Mouse (Mus musculus) lung, embryonic 16.5 days (tissue): ENCODE measurements around the gene Hist1h4i. TPM values are rescaled to one million over a fixed set of nuclear protein-coding genes. Genes with fewer than 3 reads are reported as not detected.
"Not testable (repeated sequence)": the region's sequence is repeated elsewhere in the genome, so short reads cannot be mapped to it uniquely, and the experiment has no call there.

Experiments used
- ATAC-seq: fragments of 200-750 bp; cut with Nextera tagmentation; 2 replicates; pipeline ENCODE4 v1.8.0; 2017; ENCODE audit warnings: low read depth, mild to moderate bottlenecking, moderate library complexity
- H3K27ac ChIP-seq: fragments of 300-500 bp; sonication (generic); 2 replicates; pipeline ENCODE4 v1.5.1; 2014; ENCODE audit warnings: mild to moderate bottlenecking, control low read depth, low read length
- H3K27me3 ChIP-seq: fragments of 300-500 bp; sonication (generic); 2 replicates; pipeline ENCODE4 v1.6.1; 2014; ENCODE audit warnings: low read depth, low read length, mixed read lengths; ENCODE audit not compliant: control insufficient read depth, insufficient read depth
- H3K36me3 ChIP-seq: fragments of 300-500 bp; sonication (generic); 2 replicates; pipeline ENCODE4 v1.6.1; 2014; ENCODE audit warnings: low read length; ENCODE audit not compliant: control insufficient read depth, insufficient read depth
- H3K4me1 ChIP-seq: fragments of 300-500 bp; sonication (generic); replicated peaks from 2 replicates; pipeline ENCODE4 v1.6.1; 2014; ENCODE audit warnings: low read length, mixed read lengths; ENCODE audit not compliant: control insufficient read depth, insufficient read depth
- H3K4me2 ChIP-seq: fragments of 300-500 bp; sonication (generic); 2 replicates; pipeline ENCODE4 v1.6.1; 2014; ENCODE audit warnings: low read depth, low read length, control low read depth
- H3K4me3 ChIP-seq: fragments of 300-500 bp; sonication (generic); 2 replicates; pipeline ENCODE4 v1.5.1; 2014; ENCODE audit warnings: mild to moderate bottlenecking, low read length, control low read depth
- H3K9ac ChIP-seq: fragments of 300-500 bp; sonication (generic); 2 replicates; pipeline ENCODE4 v1.6.1; 2014; ENCODE audit warnings: low read length, control low read depth
- H3K9me3 ChIP-seq: fragments of 300-500 bp; sonication (generic); 2 replicates; pipeline ENCODE4 v1.6.1; 2016; ENCODE audit warnings: low read length; ENCODE audit not compliant: control insufficient read depth
- WGBS: fragments of 180-500 bp; shearing (Covaris S2); extraction: QIAGEN DNeasy Blood & Tissue Kit; methylation state at CpG from one replicate; pipeline ENCODE4 v1.1.7; 2014; 5-methylcytosine and 5-hydroxymethylcytosine counted together
- polyA plus RNA-seq: library from polyadenylated mRNA; unstranded; fragments of >200 nt; fragmentation: Nextera tagmentation; extraction: Ambion mirVana; gene quantifications from 2 replicates; pipeline ENCODE4 v1.2.1, GENCODE M21; 2015

Gene Hist1h4i
- 23.6 and 24.3 TPM in 2 replicates for polyA plus RNA-seq

- peak; percentile 71 for ATAC-seq
- H3K27me3 ChIP-seq, H3K9me3 ChIP-seq, H3K36me3 ChIP-seq: not testable (repeated sequence)
- under 1% methylated on average over 22 of the region's 27 CpGs for WGBS
- Histone ChIP-seq H3K4me3 (peak within 1 kb of the TSS; percentile 56), H3K27ac (peak within 1 kb of the TSS; percentile 96), H3K4me2 (peak within 1 kb of the TSS; percentile 86), H3K9ac (peak within 1 kb of the TSS; percentile 73), H3K4me1 (peaks cover 25% of the 10 kb centered on the region)
Observed at GRCm38 (mm10) chr13:22041142-22041536, at the start of gene Hist1h4i. TSS of gene Hist1h4i (minus strand) at chr13:22041362.

GRCm38 (mm10) chr13:22084140-22084539 is 43.0 kb upstream of the Hist1h4i start, which contains the start of gene Vmn1r188:
TSS of gene Vmn1r188 (plus strand) at chr13:22084440.
- not testable (repeated sequence) for ATAC-seq, H3K36me3 ChIP-seq, H3K9me3 ChIP-seq, H3K27me3 ChIP-seq, H3K4me2 ChIP-seq, H3K4me3 ChIP-seq, H3K9ac ChIP-seq, H3K27ac ChIP-seq, H3K4me1 ChIP-seq
- 65% methylated on average over 1 of the region's 1 CpGs for WGBS

GRCm38 (mm10) chr13:22063468-22063867 is 22.3 kb upstream of the Hist1h4i start:
- Histone ChIP-seq H3K27me3 (no peaks in the 10 kb centered on the region), H3K36me3 (no peaks in the 10 kb centered on the region), H3K9me3 (no peaks in the 10 kb centered on the region), H3K4me1 (no peaks in the 10 kb centered on the region), H3K9ac (no peak overlapping the region), H3K4me3 (no peak overlapping the region), H3K27ac (no peak overlapping the region), H3K4me2 (no peak overlapping the region)
- ATAC-seq = no peak
- 30% methylated on average over 1 of the region's 1 CpGs for WGBS

DNA sequence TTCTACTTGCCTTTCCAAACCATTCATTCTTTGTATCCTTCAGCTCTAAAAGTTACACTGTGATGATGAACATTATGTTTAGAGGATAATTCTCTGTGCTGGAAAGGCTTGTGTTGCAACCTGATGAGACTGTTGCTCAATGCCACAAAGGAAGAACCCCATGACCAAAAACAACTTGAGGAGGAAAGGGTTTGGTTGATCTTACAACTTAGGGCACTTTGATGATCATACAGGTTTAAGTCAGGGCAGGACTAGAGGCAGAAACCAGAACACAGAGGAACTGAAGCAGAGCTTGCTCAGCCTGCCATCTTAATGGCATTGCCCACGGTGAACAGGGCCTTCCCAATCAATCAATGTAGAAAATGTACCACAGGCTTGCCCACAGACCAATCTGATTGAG is 20.3 kb upstream of the Hist1h4i start:
- WGBS = 71% methylated on average over 1 of the region's 1 CpGs
- Histone ChIP-seq H3K4me2 (no peak overlapping the region), H3K4me3 (no peak overlapping the region), H3K27ac (no peak overlapping the region), H3K9ac (no peak overlapping the region), H3K27me3 (no peaks in the 10 kb centered on the region), H3K36me3 (no peaks in the 10 kb centered on the region), H3K4me1 (no peaks in the 10 kb centered on the region), H3K9me3 (no peaks in the 10 kb centered on the region)
- ATAC-seq = no peak

GRCm38 (mm10) chr13:22053754-22054153 is 12.6 kb upstream of the Hist1h4i start:
- H3K27ac ChIP-seq = no peak overlapping the region
- H3K4me2 ChIP-seq = no peak overlapping the region
- H3K27me3 ChIP-seq = no peaks in the 10 kb centered on the region
- H3K9me3 ChIP-seq = no peaks in the 10 kb centered on the region
- no peak for ATAC-seq
- WGBS = 98% methylated on average over 1 of the region's 1 CpGs
- no peaks in the 10 kb centered on the region for H3K36me3 ChIP-seq
- no peak overlapping the region for H3K4me3 ChIP-seq
- H3K9ac ChIP-seq = no peak overlapping the region
- H3K4me1 ChIP-seq = peaks cover 3% of the 10 kb centered on the region; the same call in 1 of the 2 replicates

DNA sequence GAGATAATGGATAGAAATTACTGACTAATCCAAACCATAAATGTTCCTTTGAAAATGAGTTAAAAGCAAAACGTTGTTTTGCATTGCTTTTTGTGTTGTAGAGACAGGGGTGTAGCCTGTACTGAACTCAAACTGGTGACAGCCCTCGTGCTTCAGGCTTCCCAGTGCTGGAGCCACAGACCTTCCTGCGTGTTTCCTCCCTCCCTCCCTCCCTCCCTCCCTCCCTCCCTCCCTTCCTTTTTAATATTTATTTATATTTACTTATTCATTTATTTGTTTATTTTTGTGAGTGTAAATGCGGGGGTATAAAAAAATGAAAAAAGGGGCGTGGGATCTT is 10.3 kb upstream of the Hist1h4i start:
- Histone ChIP-seq H3K27ac (no peak overlapping the region; the same call in 1 of the 2 replicates), H3K9me3 (no peaks in the 10 kb centered on the region), H3K4me3 (peak overlapping the region; percentile 65), H3K9ac (peak overlapping the region; percentile 73; the same call in 1 of the 2 replicates), H3K4me1 (peaks cover 3% of the 10 kb centered on the region; the same call in 1 of the 2 replicates), H3K27me3 (no peaks in the 10 kb centered on the region), H3K4me2 (peak overlapping the region; percentile 76), H3K36me3 (no peaks in the 10 kb centered on the region)
- ATAC-seq = no peak
- 7% methylated on average over 5 of the region's 5 CpGs for WGBS

DNA sequence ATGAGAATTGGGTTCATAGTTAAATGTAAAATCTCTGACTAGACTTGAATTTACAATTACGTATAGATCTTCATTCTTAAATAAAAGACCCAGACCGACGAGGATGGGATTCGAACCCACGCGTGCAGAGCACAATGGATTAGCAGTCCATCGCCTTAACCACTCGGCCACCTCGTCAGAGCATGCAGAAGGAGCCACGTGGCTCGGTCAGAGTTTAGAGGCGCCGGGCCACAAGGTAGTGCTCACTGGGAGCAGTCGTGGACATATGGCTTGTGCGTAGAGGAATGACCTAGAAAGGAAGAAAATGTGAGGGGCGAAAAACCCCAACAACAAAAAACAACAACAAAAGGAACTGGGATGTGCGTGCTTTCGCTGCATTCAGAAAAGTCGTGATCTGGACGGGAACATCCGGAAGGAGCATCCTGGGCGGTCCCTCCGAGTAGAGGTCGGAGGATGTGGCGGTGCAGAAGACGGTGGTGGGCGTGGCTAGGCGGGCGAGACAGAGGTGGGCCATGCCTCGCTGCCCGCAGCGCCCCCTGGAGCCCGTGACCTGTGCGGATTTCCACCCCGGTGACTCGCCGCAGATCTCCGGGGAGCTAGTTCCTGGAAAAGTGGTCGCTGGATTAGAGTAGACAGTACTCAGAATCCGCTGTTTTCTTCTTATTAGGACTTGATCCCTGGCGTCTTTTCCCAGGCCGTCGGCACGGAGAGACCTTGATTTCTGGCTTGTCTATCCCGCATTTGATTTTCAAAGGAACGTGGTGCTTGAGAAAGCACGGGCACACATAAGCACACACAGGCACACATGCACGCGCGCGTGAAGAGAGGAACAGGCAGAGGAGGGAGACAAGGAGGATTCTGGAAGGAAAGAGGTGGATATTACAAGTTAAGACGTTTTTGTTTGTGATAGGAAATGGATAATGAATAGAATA is 9.7 kb upstream of the Hist1h4i start:
- Histone ChIP-seq H3K27ac (peak overlapping the region; percentile 87), H3K9me3 (no peaks in the 10 kb centered on the region), H3K9ac (peak overlapping the region; percentile 73), H3K4me3 (peak overlapping the region; percentile 65), H3K36me3 (no peaks in the 10 kb centered on the region), H3K4me1 (peaks cover 3% of the 10 kb centered on the region; the same call in 1 of the 2 replicates), H3K27me3 (no peaks in the 10 kb centered on the region), H3K4me2 (peak overlapping the region; percentile 76)
- ATAC-seq = peak; percentile 97
- WGBS = under 1% methylated on average over 52 of the region's 52 CpGs

GRCm38 (mm10) chr13:22049737-22050440 is 8.7 kb upstream of the Hist1h4i start:
- Histone ChIP-seq H3K4me2 (peak overlapping the region; percentile 76), H3K27ac (peak overlapping the region; percentile 58), H3K36me3 (no peaks in the 10 kb centered on the region), H3K27me3 (no peaks in the 10 kb centered on the region), H3K9me3 (no peaks in the 10 kb centered on the region), H3K4me3 (peak overlapping the region; percentile 65), H3K9ac (peak overlapping the region; percentile 53), H3K4me1 (peaks cover 3% of the 10 kb centered on the region; the same call in 1 of the 2 replicates)
- peak; percentile 36 for ATAC-seq
- WGBS = 1% methylated on average over 14 of the region's 14 CpGs

GRCm38 (mm10) chr13:22049041-22049440 is 7.9 kb upstream of the Hist1h4i start:
- Histone ChIP-seq H3K4me3 (no peak overlapping the region), H3K9me3 (no peaks in the 10 kb centered on the region), H3K27ac (no peak overlapping the region), H3K36me3 (no peaks in the 10 kb centered on the region), H3K9ac (no peak overlapping the region), H3K4me2 (no peak overlapping the region), H3K4me1 (peaks cover 8% of the 10 kb centered on the region; the same call in 1 of the 2 replicates), H3K27me3 (no peaks in the 10 kb centered on the region)
- ATAC-seq = no peak
- WGBS = 71% methylated on average over 2 of the region's 2 CpGs
